Mouse (Mus musculus): Measurements from ENCODE around the gene Cend1. TPM values are rescaled to one million over a fixed set of nuclear protein-coding genes. Genes with fewer than 3 reads are reported as not detected.

The Cend1 gene
- 100 to 1,000 TPM; 332 to 341 TPM for total RNA-seq (2021)
- long read RNA-seq, experiment 1, transcript Cend1-203 (2 exons, 1,697 nt) = minor isoform, 14 of 127 reads
- long read RNA-seq, experiment 1, transcript Cend1-202 (2 exons, 1,733 nt) = major isoform, 97 of 127 reads
- long read RNA-seq, experiment 1, partial matches to known transcripts = 16 of 127 reads
- long read RNA-seq, experiment 1, other reads (novel, unspliced or antisense) = 0 of 127 reads
- long read RNA-seq, experiment 2, transcript Cend1-203 (2 exons, 1,697 nt) = minor isoform, 24 of 148 reads
- long read RNA-seq, experiment 2, transcript Cend1-202 (2 exons, 1,733 nt) = major isoform, 109 of 148 reads
- long read RNA-seq, experiment 2, partial matches to known transcripts = 0 of 148 reads
- long read RNA-seq, experiment 2, other reads (novel, unspliced or antisense) = 15 of 148 reads

DNA sequence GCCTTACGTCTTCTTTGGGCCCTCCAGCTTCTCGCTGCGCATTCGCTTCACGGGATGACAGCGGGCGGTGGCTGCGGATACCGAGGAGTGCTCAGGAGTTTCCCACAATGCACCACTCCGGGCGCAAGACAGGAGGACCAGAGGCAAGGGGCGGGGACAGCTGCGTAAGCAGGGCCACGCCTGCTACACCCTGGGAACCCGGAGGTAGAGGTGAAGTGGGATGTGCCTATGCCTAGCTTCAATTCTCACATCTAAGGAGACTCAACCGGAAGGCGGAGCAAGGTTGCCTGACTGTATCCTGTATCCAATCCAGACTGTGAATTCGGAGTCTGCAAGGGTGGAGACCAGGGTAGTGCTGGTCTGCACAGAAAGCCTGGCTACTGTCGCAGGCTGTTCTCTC, at the start of gene Cend1:
TSS of gene Cend1 (minus strand) at position 182 of the 400 bp plus-strand sequence.
- DNase-seq (ENCODE audit: low spot score in 2 of 2) = peak; percentile 81 to 88

DNA sequence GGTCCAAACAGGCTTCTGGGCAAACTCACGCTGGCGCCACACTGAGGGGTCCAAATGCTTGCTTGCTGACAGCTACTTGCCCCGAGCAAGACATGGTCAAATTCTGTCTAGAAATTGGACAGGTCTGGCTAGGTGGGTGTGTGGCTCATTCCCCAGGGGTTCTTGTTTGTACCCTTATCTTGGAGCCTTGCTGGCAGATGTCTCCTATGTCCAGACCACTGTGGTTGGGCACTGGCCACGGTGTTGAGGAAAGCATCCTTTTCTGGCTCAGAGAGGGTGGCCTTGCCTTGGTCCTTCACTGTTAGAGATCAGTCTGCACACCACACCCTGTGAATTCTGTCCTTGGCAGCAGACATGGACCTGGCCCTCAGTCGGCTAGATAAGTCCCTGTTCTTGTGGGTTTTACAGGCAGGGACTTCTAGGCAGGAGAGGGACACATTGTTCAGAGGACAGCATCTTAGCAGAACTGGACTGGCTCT, 49.0 kb upstream of the Cend1 start:
- DNase-seq (ENCODE audit: low spot score in 2 of 2) = no peak

DNA sequence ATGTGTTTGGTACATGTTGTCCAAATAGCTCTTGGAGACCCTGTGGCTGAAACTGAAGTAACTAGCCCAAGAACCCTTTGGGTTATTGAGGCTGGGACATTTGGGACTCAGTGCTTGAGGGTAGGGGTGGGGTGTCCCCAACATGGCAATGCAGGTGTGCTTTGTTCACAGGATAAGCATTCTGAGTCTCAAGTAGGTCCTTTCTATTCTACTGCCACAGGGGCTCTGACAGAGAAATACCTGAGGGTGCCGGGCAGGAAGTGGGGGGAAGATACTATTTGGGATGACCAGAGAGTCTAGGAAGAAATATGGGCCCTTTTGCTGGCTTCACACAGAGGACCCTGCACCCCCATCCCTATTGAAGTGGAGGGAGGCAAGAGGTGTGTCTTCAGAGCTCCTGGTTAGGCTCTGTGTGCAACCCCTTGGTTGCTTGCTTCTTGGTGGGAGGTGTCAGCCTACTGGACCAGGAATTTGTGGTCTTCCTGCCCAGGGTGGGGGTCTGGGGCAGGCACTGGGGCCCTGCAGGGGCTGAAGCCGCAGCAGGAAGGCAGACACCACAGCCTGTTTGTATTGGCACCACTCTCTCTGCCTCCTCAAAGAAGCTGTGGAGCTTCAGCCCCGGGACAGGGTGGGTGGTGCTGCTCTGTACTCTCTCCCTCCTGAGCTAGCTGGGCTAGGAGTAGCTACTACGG, 48.4 kb upstream of the Cend1 start:
- no peak for DNase-seq (ENCODE audit: low spot score in 2 of 2)

- no peak for DNase-seq (ENCODE audit: low spot score in 2 of 2)
Measured at GRCm38 (mm10) chr7:141476981-141477370, 47.7 kb upstream of the Cend1 start.

GRCm38 (mm10) chr7:141476226-141476980, 47.1 kb upstream of the Cend1 start:
- no peak for DNase-seq (ENCODE audit: low spot score in 2 of 2)

- DNase-seq (ENCODE audit: low spot score in 2 of 2) = no peak
Measured at GRCm38 (mm10) chr7:141475805-141476158, 46.5 kb upstream of the Cend1 start.

DNA sequence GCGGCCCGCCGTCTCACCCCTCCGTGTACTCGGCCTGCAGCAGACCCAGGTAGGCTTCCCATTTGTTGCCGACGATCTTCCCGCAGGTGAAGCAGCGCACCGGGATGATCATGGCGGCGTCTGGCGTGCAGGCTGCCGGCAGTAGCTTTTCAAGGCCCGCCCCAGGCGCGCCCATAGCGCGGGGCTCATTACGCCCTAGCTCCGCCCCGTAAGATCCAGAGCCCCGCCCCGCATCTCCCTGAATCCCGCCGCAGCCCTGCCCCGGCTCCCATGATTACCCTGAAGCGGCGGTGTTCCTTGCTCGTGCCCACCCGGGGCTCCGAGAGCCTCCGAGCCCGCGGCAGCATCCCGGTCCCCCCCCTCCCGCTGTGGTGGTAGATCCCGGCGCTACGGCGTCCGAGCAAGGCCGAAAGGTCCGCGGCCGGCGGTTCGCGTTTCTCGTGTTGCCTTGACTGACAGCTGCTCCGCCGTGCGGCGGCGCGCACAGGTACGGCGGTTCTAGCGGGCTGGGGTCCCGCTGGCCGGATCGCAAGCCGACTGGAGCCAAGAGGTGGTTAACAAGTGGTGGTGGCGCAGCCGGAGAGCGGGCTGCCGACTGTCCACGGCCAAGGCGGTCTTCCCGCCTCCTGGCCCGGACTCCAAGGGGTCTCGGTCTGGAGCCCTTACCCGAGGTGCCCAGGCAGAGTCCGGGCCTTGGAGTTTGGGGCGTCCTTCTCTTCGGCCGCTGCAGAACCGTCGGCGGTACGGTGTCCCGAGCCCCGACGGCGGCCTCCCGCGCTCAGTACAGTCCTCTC, 45.9 kb upstream of the Cend1 start, which contains the start of the genes Polr2l and Tspan4:
TSS of gene Polr2l (minus strand) at position 122 of the 794 bp plus-strand sequence.
TSS of gene Tspan4 (plus strand) at position 230 of the 794 bp plus-strand sequence.
- peak; percentile 82 to 92 for DNase-seq (ENCODE audit: low spot score in 2 of 2)

GRCm38 (mm10) chr7:141474160-141474559, 44.9 kb upstream of the Cend1 start:
- no peak for DNase-seq (ENCODE audit: low spot score in 2 of 2)

- DNase-seq (ENCODE audit: low spot score in 2 of 2) = no peak
Measured at GRCm38 (mm10) chr7:141472763-141473162, 43.5 kb upstream of the Cend1 start.

DNA sequence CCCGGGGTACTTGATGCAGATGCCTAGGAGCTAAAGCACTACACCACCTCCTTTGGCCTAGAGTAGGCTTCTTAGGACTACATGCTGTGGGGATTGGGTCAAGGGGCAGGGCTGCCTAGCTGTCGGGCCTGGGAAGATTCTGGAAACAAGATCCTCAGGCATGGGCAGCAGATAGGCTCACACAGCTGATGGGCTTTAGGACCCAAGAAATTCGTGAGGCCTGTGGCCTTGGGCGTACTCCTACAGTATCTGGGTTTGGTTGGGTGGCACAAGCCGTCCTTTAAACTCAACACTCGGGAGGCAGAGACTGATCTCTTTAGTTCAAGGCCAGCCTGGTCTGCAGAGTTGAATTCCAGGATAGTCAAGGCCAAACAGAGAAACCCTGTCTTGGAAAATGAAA, 42.9 kb upstream of the Cend1 start:
- DNase-seq (ENCODE audit: low spot score in 2 of 2) = no peak

- DNase-seq (ENCODE audit: low spot score in 2 of 2) = no peak
Measured at GRCm38 (mm10) chr7:141471236-141471635, 41.9 kb upstream of the Cend1 start.

GRCm38 (mm10) chr7:141470637-141470944, 41.3 kb upstream of the Cend1 start:
- no peak for DNase-seq (ENCODE audit: low spot score in 2 of 2)

GRCm38 (mm10) chr7:141469901-141470636, 40.8 kb upstream of the Cend1 start:
- no peak for DNase-seq (ENCODE audit: low spot score in 2 of 2)

- no peak for DNase-seq (ENCODE audit: low spot score in 2 of 2)
Measured at GRCm38 (mm10) chr7:141469352-141469751, 40.1 kb upstream of the Cend1 start.

GRCm38 (mm10) chr7:141468522-141469211, 39.4 kb upstream of the Cend1 start:
- DNase-seq (ENCODE audit: low spot score in 2 of 2) = peak in 1 of 2 experiments; percentile 61

- DNase-seq (ENCODE audit: low spot score in 2 of 2) = no peak
Measured at GRCm38 (mm10) chr7:141468164-141468521, 38.9 kb upstream of the Cend1 start.

- DNase-seq (ENCODE audit: low spot score in 2 of 2) = peak in 1 of 2 experiments; percentile 54
Measured at GRCm38 (mm10) chr7:141467230-141468030, 38.1 kb upstream of the Cend1 start, which contains the start of gene Cd151. TSS of gene Cd151 (plus strand) at chr7:141467392.

- DNase-seq (ENCODE audit: low spot score in 2 of 2) = no peak
Measured at GRCm38 (mm10) chr7:141466607-141467148, 37.4 kb upstream of the Cend1 start.

Measured in layer of hippocampus, postnatal 14 days (tissue).